Mouse (Mus musculus): ENCODE data around the gene Smyd2.

- no peak for TF ChIP-seq CTCF (IDR thresholded peaks at IDR 0.05; ENCODE audit: low read depth)
- TF ChIP-seq EP300 (IDR thresholded peaks at IDR 0.05; ENCODE audit: low read depth) = no peak
These were observed 72.6 kb downstream of the Smyd2 start for GRCm38 (mm10) chr1:189849550-189849949.
